Mouse (Mus musculus) Patski (cell line): Measurements from ENCODE around the gene Gm17334. TPM values are rescaled to one million over a fixed set of nuclear protein-coding genes. Genes with fewer than 3 reads are reported as not detected.
A peak's percentile ranks its signal among the peaks of the same experiment; 100 is the strongest.

Experiments
- ATAC-seq: fragments of 100-300 bp; one replicate; pipeline ENCODE4 v1.8.0; 2021
- CTCF ChIA-PET: fragments of 350-600 bp; sonication (Branson Sonifier 250); formaldehyde crosslinking; loops from one replicate; lab custom pipeline; 2022; ENCODE audit warnings: inconsistent platforms; lab: Charles Lee
- POLR2A ChIA-PET: fragments of 350-600 bp; sonication (Branson Sonifier 250); formaldehyde crosslinking; loops from one replicate; lab custom pipeline; 2022; ENCODE audit warnings: antibody characterized with exemption, inconsistent platforms; lab: Charles Lee
- DNase-seq: peaks from one replicate; pipeline ENCODE4 v3.0.0-alpha.2; 2011; ENCODE audit warnings: low read depth, low spot score
- H3K27me3 ChIP-seq: fragments of 371-371 bp; one replicate; pipeline ENCODE4 v1.5.1; 2021
- CTCF ChIP-seq: fragments of 100-300 bp; IDR thresholded peaks from one replicate; pipeline ENCODE4 v1.5.1; 2021
- in situ Hi-C: fragments of 300-500 bp; cut with MboI; formaldehyde crosslinking; loops from 3 replicates; pipeline ENCODE4 v1.11.1; 2018; ENCODE audit warnings: low pct_unique_long_range_greater_than_20kb, mixed read lengths
- polyA plus RNA-seq: library from polyadenylated mRNA; unstranded; gene quantifications from one replicate; pipeline ENCODE4 v1.2.3, GENCODE M21; 2021

The Gm17334 gene
- polyA plus RNA-seq, 1 experiment from 2014 or later: 0.44 TPM

GRCm38 (mm10) chr11:53798041-53798711 is 25.2 kb upstream of the Gm17334 start:
- TF ChIP-seq CTCF: no peak
- ChIA-PET CTCF (no interaction called here), POLR2A (no interaction called here)
- no peaks in the 10 kb centered on the region for H3K27me3 ChIP-seq
- ATAC-seq (no peak), DNase-seq (no peak)
- in situ Hi-C loops: no loop called here

DNA sequence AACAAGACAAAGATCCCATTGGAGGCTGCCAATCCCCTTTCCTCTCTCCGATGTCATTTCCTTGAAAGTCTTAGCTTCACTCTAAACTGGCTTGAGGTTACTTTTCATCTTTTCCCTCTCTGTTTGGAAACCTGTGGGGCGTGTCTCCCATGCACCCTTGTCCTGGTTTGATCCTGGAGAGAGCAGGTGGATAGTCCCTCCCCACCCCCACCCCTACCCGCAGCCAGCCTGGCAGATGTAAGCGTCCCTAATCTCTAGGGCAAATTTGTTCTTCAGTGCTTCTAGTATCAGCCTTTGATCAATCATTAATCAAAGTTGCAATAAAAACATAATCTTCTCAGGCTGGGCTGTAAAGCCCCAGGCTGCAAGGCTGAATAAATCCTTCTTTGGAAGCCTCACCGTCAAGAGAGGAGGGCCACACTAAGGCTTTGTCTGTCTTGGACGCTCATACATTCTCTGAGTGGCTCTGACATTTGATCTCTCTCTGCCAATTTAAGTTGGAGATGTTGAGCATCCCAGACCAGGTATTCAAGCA is 24.5 kb upstream of the Gm17334 start:
- POLR2A ChIA-PET: interaction anchor here (0.6 to 2.7 kb wide), 4 partner anchors 11 to 34 kb away, joined by 3 to 15 read pairs (median 4); partner anchors contain the start of gene Irf1
- no peak for TF ChIP-seq CTCF

DNA sequence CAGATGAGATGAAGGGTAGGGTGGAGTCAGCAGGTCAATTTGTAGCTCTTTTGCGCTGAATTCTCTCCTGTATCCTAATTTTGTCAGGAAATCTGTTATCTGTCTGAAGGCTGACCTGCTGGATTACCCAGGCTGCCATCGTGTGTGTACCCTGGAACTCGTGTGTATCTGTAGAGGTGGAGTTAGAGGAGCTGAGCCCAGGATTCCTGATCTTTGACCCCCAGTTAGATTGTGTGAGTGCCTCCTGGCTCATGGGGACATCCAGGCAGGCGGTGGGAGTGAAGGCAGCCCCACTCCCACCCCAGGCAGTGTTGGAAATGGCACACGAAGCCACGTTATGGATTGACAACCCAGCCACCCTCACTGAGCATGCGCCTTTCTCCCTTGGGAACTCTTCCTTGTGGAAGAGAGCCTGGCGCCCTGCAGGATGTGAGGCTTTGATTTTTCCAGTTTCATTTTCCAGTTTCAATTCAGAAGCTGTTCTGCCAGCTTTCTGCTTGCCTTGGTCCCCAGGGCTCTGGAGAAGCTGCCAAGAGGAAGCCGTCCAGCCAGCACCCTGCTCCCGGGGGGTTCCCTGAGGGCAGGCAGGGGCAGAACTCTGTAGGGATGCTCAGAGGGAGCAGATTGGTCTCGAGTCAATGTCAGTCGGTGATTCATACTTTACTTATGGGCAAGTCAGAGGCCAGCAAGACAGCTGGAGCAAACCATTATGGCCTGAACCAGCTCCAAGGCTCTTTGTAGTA is 23.6 kb upstream of the Gm17334 start:
- DNase-seq: peak; percentile 35
- CTCF ChIA-PET: interaction anchor here (1.0 to 3.0 kb wide), 7 partner anchors 10 to 60 kb away, joined by 3 to 12 read pairs (median 3); no protein-coding TSS in a partner anchor
- no peak for TF ChIP-seq CTCF
- no peaks in the 10 kb centered on the region for H3K27me3 ChIP-seq
- POLR2A ChIA-PET: interaction anchor here (0.6 to 2.7 kb wide), 5 partner anchors 10 to 302 kb away, joined by 3 to 15 read pairs (median 4); partner anchors contain the start of gene Irf1
- ATAC-seq: peak; percentile 18
- in situ Hi-C loops: no loop called here

More for the DNA sequence above, 24.5 kb upstream of the Gm17334 start:
- no peaks in the 10 kb centered on the region for H3K27me3 ChIP-seq
- in situ Hi-C loops: no loop called here
- ATAC-seq (no peak), DNase-seq (no peak)
- CTCF ChIA-PET: interaction anchor here (1.0 to 3.0 kb wide), 6 partner anchors 9 to 53 kb away, joined by 3 to 12 read pairs (median 4); no protein-coding TSS in a partner anchor

DNA sequence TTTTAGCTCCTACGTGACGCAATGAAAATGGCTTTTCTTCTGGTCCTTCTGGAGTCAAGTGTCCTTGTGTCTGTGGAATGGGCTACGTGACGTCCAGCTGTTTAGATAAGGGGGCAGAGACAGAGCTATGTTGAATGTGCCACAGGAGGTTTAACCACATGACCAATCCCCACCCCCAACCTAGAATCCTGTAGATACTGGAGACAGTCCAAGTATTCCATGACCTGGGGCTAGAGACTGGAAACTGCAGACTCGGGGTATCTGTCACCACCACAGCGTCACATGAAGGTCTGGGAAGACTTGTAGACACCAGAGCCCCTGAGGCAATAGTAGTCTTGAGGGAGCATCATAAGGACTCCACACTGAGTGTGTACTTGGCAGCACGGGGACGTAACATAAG is 22.8 kb upstream of the Gm17334 start:
- in situ Hi-C loops: no loop called here
- CTCF ChIA-PET: interaction anchor here (1.1 to 3.0 kb wide), 4 partner anchors 15 to 61 kb away, joined by 3 to 12 read pairs (median 4); no protein-coding TSS in a partner anchor
- no peak for ATAC-seq
- DNase-seq: no peak
- POLR2A ChIA-PET: interaction anchor here (0.6 to 2.7 kb wide), 5 partner anchors 9 to 408 kb away, joined by 3 to 15 read pairs (median 4); partner anchors contain the start of gene Irf1
- H3K27me3 ChIP-seq: no peaks in the 10 kb centered on the region
- no peak for TF ChIP-seq CTCF

DNA sequence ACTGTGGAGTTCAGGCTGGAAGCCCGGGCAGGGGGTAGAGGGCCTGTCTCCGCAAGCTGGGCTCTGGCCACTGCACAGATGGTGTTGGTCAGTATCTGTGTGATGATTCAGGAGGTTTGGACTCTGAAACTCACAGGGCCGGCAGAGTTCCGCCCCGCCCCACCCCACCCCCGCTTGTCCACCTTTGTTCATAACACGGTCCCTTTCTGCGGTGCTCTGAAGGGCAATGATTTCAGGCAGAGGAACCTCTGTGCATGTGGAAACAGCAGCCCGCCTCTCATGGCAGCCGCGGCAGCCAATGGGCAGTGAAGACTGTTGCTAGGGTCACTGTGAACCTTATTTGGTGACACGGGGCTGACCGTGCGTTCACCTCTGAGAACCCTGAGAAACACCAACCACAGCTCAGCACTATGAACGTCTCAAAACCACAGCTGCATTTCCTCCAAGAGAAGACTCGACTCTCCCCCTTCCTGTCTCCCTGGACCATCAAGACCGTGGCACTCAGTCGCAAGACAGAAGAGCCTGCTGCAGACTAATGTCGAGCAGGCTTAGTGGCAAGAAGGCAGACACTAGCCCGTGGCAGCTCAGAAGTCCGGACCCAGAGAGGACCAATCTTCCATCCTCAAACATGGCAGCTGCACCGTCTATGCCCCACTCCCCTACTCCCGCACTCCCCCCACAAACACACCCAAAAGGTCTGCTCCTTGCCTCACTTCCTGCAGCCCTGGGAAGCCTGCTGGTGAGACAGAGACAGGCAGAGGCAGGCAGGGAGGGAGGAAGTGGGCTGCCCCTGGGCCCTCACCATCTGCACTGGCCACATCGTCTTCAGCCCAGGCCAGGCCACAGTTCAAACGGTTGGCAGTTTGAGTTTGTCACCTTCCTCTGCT is 21.9 kb upstream of the Gm17334 start:
- no peak for ATAC-seq
- no peaks in the 10 kb centered on the region for H3K27me3 ChIP-seq
- ChIA-PET CTCF (interaction anchor here (1.1 to 3.0 kb wide), 3 partner anchors 14 to 62 kb away, joined by 3 to 12 read pairs (median 3); no protein-coding TSS in a partner anchor), POLR2A (interaction anchor here (1.7 to 2.7 kb wide), 2 partner anchors 25 to 32 kb away, joined by 5 to 15 read pairs; partner anchors contain the start of gene Irf1)
- TF ChIP-seq CTCF: no peak
- DNase-seq: no peak
- in situ Hi-C loops: no loop called here

DNA sequence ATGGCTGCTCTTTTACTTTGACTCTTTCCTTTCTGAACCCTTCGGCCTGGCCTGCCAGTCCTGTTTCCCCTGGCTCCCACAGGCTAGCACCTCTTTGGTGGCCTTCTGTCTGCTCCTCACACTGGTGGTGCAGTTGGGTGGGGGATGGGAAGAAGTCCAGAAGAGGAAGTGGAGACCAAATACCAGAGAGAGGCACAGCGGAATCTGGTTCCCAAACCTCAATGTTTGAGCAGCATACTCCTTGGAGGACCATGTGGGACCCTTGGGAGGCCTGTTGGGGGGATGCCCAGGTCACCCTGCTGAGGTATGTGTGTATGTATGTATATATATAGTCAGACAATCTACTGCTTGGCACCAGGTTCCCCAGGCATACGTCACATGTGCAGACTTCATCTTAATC is 21.0 kb upstream of the Gm17334 start:
- DNase-seq (no peak), ATAC-seq (no peak)
- ChIA-PET POLR2A (no interaction called here), CTCF (no interaction called here)
- in situ Hi-C loops: no loop called here
- TF ChIP-seq CTCF: no peak
- H3K27me3 ChIP-seq: no peaks in the 10 kb centered on the region

DNA sequence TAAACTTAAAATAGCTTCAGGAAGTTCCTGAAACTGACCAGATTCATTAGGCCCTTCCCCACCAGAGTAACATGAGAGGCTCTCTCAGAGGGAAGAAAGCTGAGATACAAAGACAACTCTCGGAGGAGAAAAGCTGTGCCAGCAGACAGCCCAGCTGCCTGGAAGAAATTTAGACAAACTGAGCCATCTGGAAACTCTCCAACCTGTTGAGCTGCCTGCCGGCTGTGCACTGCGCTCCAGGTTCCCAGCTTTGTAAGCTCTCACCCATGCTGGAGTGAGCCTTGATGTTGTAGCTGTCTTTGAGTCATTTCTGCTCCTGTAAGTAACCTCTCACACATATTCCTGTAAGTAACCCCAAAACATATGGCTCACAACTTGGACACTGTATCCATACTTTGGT is 20.0 kb upstream of the Gm17334 start:
- ChIA-PET POLR2A (interaction anchor here (0.6 kb wide), 1 partner anchor 12 kb away, joined by 3 read pairs; no protein-coding TSS in a partner anchor), CTCF (no interaction called here)
- ATAC-seq (no peak), DNase-seq (no peak)
- H3K27me3 ChIP-seq: no peaks in the 10 kb centered on the region
- TF ChIP-seq CTCF: no peak
- in situ Hi-C loops: no loop called here

DNA sequence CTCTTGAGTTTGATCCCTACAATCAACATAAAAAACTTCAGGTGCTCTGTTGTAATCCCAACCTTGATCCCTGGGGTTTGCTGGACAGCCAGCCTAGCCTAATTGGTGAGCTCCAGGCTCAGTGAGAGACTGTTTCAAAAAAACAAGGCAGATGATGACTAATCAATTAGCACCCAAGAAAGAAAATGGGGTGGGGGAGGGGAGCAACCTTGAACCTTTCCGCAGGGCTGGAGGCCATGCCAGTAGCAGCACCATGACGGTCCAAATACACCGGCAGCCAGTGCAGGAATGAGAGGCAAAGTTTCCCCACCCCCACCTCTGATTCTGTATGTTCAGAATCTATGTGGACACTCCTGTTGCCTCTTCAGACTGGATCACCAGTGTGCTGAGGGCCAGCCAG is 16.3 kb upstream of the Gm17334 start:
- ChIA-PET POLR2A (no interaction called here), CTCF (interaction anchor here (0.9 to 1.6 kb wide), 2 partner anchors 10 to 14 kb away, joined by 3 to 6 read pairs; no protein-coding TSS in a partner anchor)
- ATAC-seq: no peak
- TF ChIP-seq CTCF: no peak
- in situ Hi-C loops: no loop called here
- no peaks in the 10 kb centered on the region for H3K27me3 ChIP-seq
- DNase-seq: no peak

DNA sequence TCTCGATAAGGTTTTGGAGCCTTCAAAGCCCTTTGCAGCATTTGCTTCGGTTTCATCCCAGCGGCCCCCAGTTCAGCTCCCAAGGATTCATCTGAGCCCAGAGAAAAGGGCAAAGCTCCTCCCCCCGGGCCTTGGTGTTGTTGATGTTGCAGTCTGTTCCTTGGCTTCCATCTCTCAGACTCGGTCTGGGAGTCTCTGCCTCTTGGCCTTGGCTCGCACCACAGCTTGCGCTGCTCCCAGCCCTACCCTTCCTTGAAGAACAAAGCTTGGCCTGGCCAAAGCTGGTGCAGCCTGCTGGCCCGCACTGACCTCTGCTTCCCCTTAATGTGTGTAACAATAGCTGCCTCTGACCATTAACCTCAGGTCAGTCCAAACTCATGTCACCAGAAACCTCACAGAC is 15.2 kb upstream of the Gm17334 start:
- no peak for ATAC-seq
- ChIA-PET CTCF (no interaction called here), POLR2A (no interaction called here)
- no peak for DNase-seq
- no peak for TF ChIP-seq CTCF
- in situ Hi-C loops: no loop called here
- H3K27me3 ChIP-seq: no peaks in the 10 kb centered on the region
